Mouse (Mus musculus): Measurements from ENCODE around the gene Myf6. TPM values are rescaled to one million over a fixed set of nuclear protein-coding genes. Genes with fewer than 3 reads are reported as not detected.

Gene Myf6
- total and polyA plus RNA-seq, 3 experiments = not detected

DNA sequence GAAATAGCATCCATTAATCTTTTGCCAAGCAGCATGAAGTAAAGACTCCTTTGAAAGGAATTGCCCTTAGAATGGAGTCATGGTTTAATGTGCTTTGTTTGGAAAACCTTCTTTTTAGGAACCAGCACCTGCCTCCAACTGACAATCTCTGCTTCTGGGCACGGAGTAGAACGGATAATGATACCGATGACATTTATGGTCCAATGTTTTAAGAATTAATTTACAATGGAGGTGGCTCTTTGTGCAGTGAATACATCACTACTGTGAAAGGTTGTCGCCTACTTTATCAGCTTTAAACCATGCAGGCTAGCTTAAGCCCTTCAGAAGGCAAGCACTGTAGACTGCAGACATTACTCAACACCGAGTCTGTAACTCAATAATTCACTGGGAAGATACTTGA, 22.8 kb downstream of the Myf6 start:
- Histone ChIP-seq H3K27ac (ENCODE audit: insufficient read depth, low read depth) (no peak overlapping the region), H3K79me2 (replicated peaks; ENCODE audit: control insufficient read depth, extremely low read depth, insufficient read depth, poor library complexity, severe bottlenecking) (no peaks in the 10 kb centered on the region), H3K36me3 (replicated peaks in 1 of 2; ENCODE audit: control insufficient read depth in 1 of 2, insufficient read depth in 1 of 2, low read length in 1 of 2) (no peaks in the 10 kb centered on the region), H3K4me1 (ENCODE audit: control insufficient read depth in 1 of 2, insufficient read depth in 2 of 2) (no peaks in the 10 kb centered on the region), H3K27me3 (replicated peaks) (no peaks in the 10 kb centered on the region), H3K4me2 (ENCODE audit: insufficient read depth, low read depth, poor library complexity, severe bottlenecking) (no peak overlapping the region), H3K9me3 (replicated peaks; ENCODE audit: low read length) (peaks cover 29% of the 10 kb centered on the region), H3K4me3 (replicated peaks in 1 of 3; ENCODE audit: low read depth in 2 of 3, low read length in 2 of 3, poor library complexity in 1 of 3) (no peak overlapping the region), H3K9ac (ENCODE audit: insufficient read depth, low read depth) (no peak overlapping the region)
- no peak for DNase-seq (ENCODE audit: extremely low read depth)
- dilution Hi-C loops (cut with MboI; ENCODE audit: extremely low pct_ligation_motif_present, extremely low pct_unique_long_range_greater_than_20kb, low sequenced_read_pairs) = no loop called here
- TF ChIP-seq SMC3 (IDR thresholded peaks at IDR 0.05; ENCODE audit: low read depth, low read length) = no peak
- no peak for TF ChIP-seq SIN3A (IDR thresholded peaks at IDR 0.05; ENCODE audit: low read length)
- no peak for TF ChIP-seq KAT2A (IDR thresholded peaks at IDR 0.05; ENCODE audit: insufficient replicate concordance, low read length)
- TF ChIP-seq MAFK (IDR thresholded peaks at IDR 0.05; ENCODE audit: insufficient replicate concordance, low read length) = no peak
- TF ChIP-seq PAX5 (IDR thresholded peaks at IDR 0.05; ENCODE audit: low read length) = no peak
- no peak for TF ChIP-seq ZKSCAN1 (IDR thresholded peaks at IDR 0.05; ENCODE audit: borderline replicate concordance, low read depth, low read length)
- no peak for TF ChIP-seq JUN (IDR thresholded peaks at IDR 0.05; ENCODE audit: insufficient read depth, low read depth, low read length)
- no peak for TF ChIP-seq NELFE (IDR thresholded peaks at IDR 0.05; ENCODE audit: low read depth, low read length)
- no peak for TF ChIP-seq ZNF384 (IDR thresholded peaks at IDR 0.05; ENCODE audit: low read depth, low read length)
- in situ Hi-C loops (cut with MboI; ENCODE audit: low pct_ligation_motif_present, low pct_unique_long_range_greater_than_20kb, low sequenced_read_pairs) = no loop called here

DNA sequence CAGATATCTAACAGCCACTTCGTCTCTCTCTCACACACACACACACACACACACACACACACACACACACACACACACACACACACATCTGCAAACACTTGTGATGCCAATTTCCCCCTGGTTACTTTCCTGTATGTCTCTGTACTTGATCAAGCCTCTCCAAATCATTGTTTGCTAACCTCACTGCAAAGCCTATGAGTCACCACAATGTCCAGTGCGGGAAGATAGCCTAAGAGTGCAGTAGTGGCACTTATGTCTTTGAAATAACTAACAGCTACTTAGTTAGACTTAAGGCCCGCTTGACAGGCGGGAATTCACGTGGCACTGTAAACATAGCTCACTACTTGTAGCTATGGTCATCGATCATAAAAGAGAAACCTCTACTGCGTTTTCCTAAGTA, 26.7 kb downstream of the Myf6 start:
- H3K27me3 ChIP-seq (replicated peaks) = no peaks in the 10 kb centered on the region
- no peak overlapping the region for H3K9ac ChIP-seq (ENCODE audit: insufficient read depth, low read depth)
- H3K36me3 ChIP-seq (replicated peaks in 1 of 2; ENCODE audit: control insufficient read depth in 1 of 2, insufficient read depth in 1 of 2, low read length in 1 of 2) = no peaks in the 10 kb centered on the region
- H3K4me3 ChIP-seq (replicated peaks in 1 of 3; ENCODE audit: low read depth in 2 of 3, low read length in 2 of 3, poor library complexity in 1 of 3) = no peak overlapping the region
- no peak for DNase-seq (ENCODE audit: extremely low read depth)
- no peaks in the 10 kb centered on the region for H3K79me2 ChIP-seq (replicated peaks; ENCODE audit: control insufficient read depth, extremely low read depth, insufficient read depth, poor library complexity, severe bottlenecking)
- H3K27ac ChIP-seq (ENCODE audit: insufficient read depth, low read depth) = no peak overlapping the region
- in situ Hi-C loops (cut with MboI; ENCODE audit: low pct_ligation_motif_present, low pct_unique_long_range_greater_than_20kb, low sequenced_read_pairs) (no loop called here), dilution Hi-C loops (cut with MboI; ENCODE audit: extremely low pct_ligation_motif_present, extremely low pct_unique_long_range_greater_than_20kb, low sequenced_read_pairs) (no loop called here)
- H3K4me1 ChIP-seq (ENCODE audit: control insufficient read depth in 1 of 2, insufficient read depth in 2 of 2) = no peaks in the 10 kb centered on the region
- no peak overlapping the region for H3K4me2 ChIP-seq (ENCODE audit: insufficient read depth, low read depth, poor library complexity, severe bottlenecking)
- TF ChIP-seq MAZ (IDR thresholded peaks at IDR 0.05; ENCODE audit: low read depth, low read length) (no peak), USF1 (IDR thresholded peaks at IDR 0.05; ENCODE audit: low read depth, low read length) (no peak), MXI1 (IDR thresholded peaks at IDR 0.05; ENCODE audit: low read depth, low read length) (no peak), CTCF (conservative IDR thresholded peaks at IDR 0.05 in 1 of 2, IDR thresholded peaks at IDR 0.05 in 1 of 2; ENCODE audit: low read depth in 2 of 2, low read length in 2 of 2) (no peak), POLR2A (IDR thresholded peaks at IDR 0.05; ENCODE audit: low read depth, low read length) (no peak), ZC3H11A (IDR thresholded peaks at IDR 0.05; ENCODE audit: low read depth, low read length) (no peak), ZMIZ1 (IDR thresholded peaks at IDR 0.05; ENCODE audit: low read depth, low read length) (no peak), GABPA (IDR thresholded peaks at IDR 0.05; ENCODE audit: insufficient replicate concordance, low read depth, low read length) (no peak), CHD2 (IDR thresholded peaks at IDR 0.05; ENCODE audit: low read length) (no peak), SMC3 (IDR thresholded peaks at IDR 0.05; ENCODE audit: low read depth, low read length) (no peak), USF2 (conservative IDR thresholded peaks at IDR 0.05; ENCODE audit: low read depth, low read length) (no peak), EP300 (IDR thresholded peaks at IDR 0.05; ENCODE audit: low read length) (no peak), ZNF384 (IDR thresholded peaks at IDR 0.05; ENCODE audit: low read depth, low read length) (no peak), NRF1 (IDR thresholded peaks at IDR 0.05; ENCODE audit: low read depth, low read length) (no peak), RCOR1 (conservative IDR thresholded peaks at IDR 0.05; ENCODE audit: low read depth, low read length) (no peak), UBTF (IDR thresholded peaks at IDR 0.05; ENCODE audit: low read depth, low read length) (no peak), MAFK (IDR thresholded peaks at IDR 0.05; ENCODE audit: insufficient replicate concordance, low read length) (no peak), MYC (IDR thresholded peaks at IDR 0.05; ENCODE audit: low read depth, low read length) (no peak), KAT2A (IDR thresholded peaks at IDR 0.05; ENCODE audit: insufficient replicate concordance, low read length) (no peak), E2F4 (IDR thresholded peaks at IDR 0.05; ENCODE audit: insufficient replicate concordance, low read depth, low read length) (no peak)
- peaks cover 22% of the 10 kb centered on the region for H3K9me3 ChIP-seq (replicated peaks; ENCODE audit: low read length)
